In genomic region chr10:95385801-95386203, GRCm38 (mm10) we compare ENCODE assay signal across 14 mouse cellular contexts. TPM values are rescaled to one million over a fixed set of nuclear protein-coding genes. Genes with fewer than 3 reads are reported as not detected.
DNase-seq lines count a peak whose midpoint lies in the region; ATAC-seq and TF ChIP-seq lines count a peak whose summit lies in the region.
"Had no signal": no experiment of that assay in that cellular context is flagged by ENCODE, and none has a peak within 500 bp of the region (broad histone marks: within the 10 kb centered on the region; RNA-seq: fewer than 3 reads in every experiment).

No protein-coding gene starts in this region.

- no peaks in the 10 kb centered on the region for H3K79me2 ChIP-seq in liver, adult 2 months (ENCODE audit: control insufficient read depth, insufficient read depth, low read length)

- no peak for TF ChIP-seq POLR2A in liver, adult 2 months (IDR thresholded peaks at IDR 0.05; ENCODE audit: extremely low read depth, insufficient read depth, low read length)
- no peak for TF ChIP-seq POLR2A in lung, adult 2 months (IDR thresholded peaks at IDR 0.05; ENCODE audit: borderline replicate concordance, extremely low read depth, low read depth, low read length)

- H3K27me3 ChIP-seq in liver, adult 2 months (ENCODE audit: control insufficient read depth, insufficient read depth, low read length): no peaks in the 10 kb centered on the region
- no peaks in the 10 kb centered on the region for H3K27me3 ChIP-seq in liver, embryonic 11.5 days (replicated peaks; ENCODE audit: control insufficient read depth, insufficient read depth, low read length)
- no peaks in the 10 kb centered on the region for H3K27me3 ChIP-seq in stomach, embryonic 16.5 days (ENCODE audit: control insufficient read depth, insufficient read depth, low read length)
- H3K27me3 ChIP-seq: heart, embryonic 15.5 days; limb, embryonic 15.5 days had no signal

- 23% methylated on average over 4 of the region's 4 CpGs for WGBS in liver, adult 2 months
- WGBS in liver, embryonic 11.5 days: 74% methylated on average over 4 of the region's 4 CpGs
- WGBS in lung, adult 2 months: 40% methylated on average over 4 of the region's 4 CpGs
- 51% methylated on average over 4 of the region's 4 CpGs for WGBS in stomach, embryonic 16.5 days

- no peak overlapping the region for H3K4me2 ChIP-seq in liver, embryonic 11.5 days
- H3K4me2 ChIP-seq in stomach, embryonic 16.5 days (ENCODE audit: low read depth, low read length): no peak overlapping the region
- H3K4me2 ChIP-seq: heart, embryonic 15.5 days; limb, embryonic 15.5 days had no signal

- no peak overlapping the region for H3K9ac ChIP-seq in liver, adult 2 months (ENCODE audit: low read depth, low read length)
- H3K9ac ChIP-seq in liver, embryonic 11.5 days (ENCODE audit: low read depth, low read length): no peak overlapping the region
- no peak overlapping the region for H3K9ac ChIP-seq in stomach, embryonic 16.5 days (ENCODE audit: low read length)
- H3K9ac ChIP-seq: heart, embryonic 15.5 days; limb, embryonic 15.5 days had no signal

- intact Hi-C loops in heart, postnatal 25 days (cut with DNase I): no loop called here

- DNase-seq in liver, adult 2 months (ENCODE audit: extremely low read depth, low read depth, low spot score): peak; percentile 85
- DNase-seq in liver, embryonic 11.5 days (ENCODE audit: low spot score): no peak
- DNase-seq in lung, adult 2 months: peak; percentile 43
- no peak for DNase-seq in heart, postnatal 25 days (ENCODE audit: low spot score)
- no peak for DNase-seq in frontal cortex, postnatal 25 days (ENCODE audit: low spot score in 2 of 2)
- DNase-seq: cerebellum, adult 8-10 months; gastrocnemius, postnatal 14 days had no signal

- no peak overlapping the region for H3K27ac ChIP-seq in liver, adult 2 months (replicated peaks; ENCODE audit: insufficient read depth, low read depth, low read length)
- H3K27ac ChIP-seq in liver, embryonic 11.5 days (ENCODE audit: low read depth, low read length): no peak overlapping the region
- H3K27ac ChIP-seq in stomach, embryonic 16.5 days (ENCODE audit: low read length): peak overlapping the region; percentile 30; the same call in 1 of the 2 replicates
- H3K27ac ChIP-seq: heart, embryonic 15.5 days; kidney, postnatal 0 days; limb, embryonic 15.5 days had no signal

- H3K4me1 ChIP-seq in liver, adult 2 months (ENCODE audit: control insufficient read depth, insufficient read depth, low read length): peaks cover 2% of the 10 kb centered on the region; the same call in 1 of the 2 replicates
- H3K4me1 ChIP-seq in liver, embryonic 11.5 days (replicated peaks; ENCODE audit: control insufficient read depth, insufficient read depth, low read length): no peaks in the 10 kb centered on the region
- H3K4me1 ChIP-seq in lung, adult 2 months (ENCODE audit: control insufficient read depth, insufficient read depth, low read length): peaks cover 14% of the 10 kb centered on the region
- H3K4me1 ChIP-seq in stomach, embryonic 16.5 days (ENCODE audit: control insufficient read depth, insufficient read depth, low read length): no peaks in the 10 kb centered on the region

- no peak for ATAC-seq in liver, embryonic 11.5 days (replicated peaks; ENCODE audit: low FRiP score)
- ATAC-seq in common myeloid progenitor, adult 5-6 weeks (replicated peaks; ENCODE audit: low read depth, poor library complexity, severe bottlenecking): peak; percentile 22; the same call in 1 of the 2 replicates
- peak; percentile 60; the same call in 1 of the 2 replicates for ATAC-seq in stomach, embryonic 16.5 days (ENCODE audit: insufficient read depth, low FRiP score)
- ATAC-seq: forebrain, embryonic 16.5 days; hindbrain, embryonic 16.5 days had no signal

- TF ChIP-seq CTCF in liver, adult 2 months (IDR thresholded peaks at IDR 0.05; ENCODE audit: low read depth, low read length): no peak
- TF ChIP-seq CTCF in lung, adult 2 months (IDR thresholded peaks at IDR 0.05; ENCODE audit: insufficient read depth, low read length): no peak

- no peaks in the 10 kb centered on the region for H3K36me3 ChIP-seq in liver, adult 2 months (ENCODE audit: control insufficient read depth, insufficient read depth, low read length)
- no peaks in the 10 kb centered on the region for H3K36me3 ChIP-seq in liver, embryonic 11.5 days (ENCODE audit: control insufficient read depth, insufficient read depth, low read length)
- H3K36me3 ChIP-seq in stomach, embryonic 16.5 days (ENCODE audit: control insufficient read depth, insufficient read depth, low read length): no peaks in the 10 kb centered on the region
- H3K36me3 ChIP-seq: heart, embryonic 15.5 days; limb, embryonic 15.5 days had no signal

- no peak overlapping the region for H3K4me3 ChIP-seq in liver, adult 2 months (ENCODE audit: insufficient read depth, low read depth, low read length)
- H3K4me3 ChIP-seq in liver, embryonic 11.5 days (ENCODE audit: low read depth, low read length): no peak overlapping the region
- H3K4me3 ChIP-seq in lung, adult 2 months (replicated peaks; ENCODE audit: extremely low read depth, low read depth, low read length): no peak overlapping the region
- no peak overlapping the region for H3K4me3 ChIP-seq in stomach, embryonic 16.5 days (replicated peaks; ENCODE audit: low read length)
- H3K4me3 ChIP-seq: heart, embryonic 15.5 days; limb, embryonic 15.5 days had no signal

- H3K9me3 ChIP-seq in liver, embryonic 11.5 days (ENCODE audit: control insufficient read depth, low read length): no peaks in the 10 kb centered on the region
- H3K9me3 ChIP-seq in stomach, embryonic 16.5 days (replicated peaks; ENCODE audit: control insufficient read depth, low read length): no peaks in the 10 kb centered on the region
- H3K9me3 ChIP-seq: heart, embryonic 15.5 days; limb, embryonic 15.5 days had no signal

RNA-seq across cellular contexts. Expression of gene Socs2, which starts 31.2 kb away (rescaled TPM):
- 5.3 and 12.3 TPM in 2 replicates for total RNA-seq in liver, adult 2 months (2014; rRNA removed)
- polyA plus RNA-seq in liver, adult 2 months (2012; rRNA removed): 20.0 and 53.8 TPM in 2 replicates
- polyA plus RNA-seq in liver, embryonic 11.5 days (2014; fragmentation: Nextera tagmentation; extraction: Ambion mirVana): 19.4 and 21.1 TPM in 2 replicates
- total RNA-seq in common myeloid progenitor, adult 5-6 weeks (2017): 0.87 TPM in 1 of 2 replicates, not detected in the other
- polyA plus RNA-seq in lung, adult 2 months (2012; rRNA removed): 83.1 and 140 TPM in 2 replicates
- 24.3 and 27.0 TPM in 2 replicates for polyA plus RNA-seq in stomach, embryonic 16.5 days (2015; fragmentation: Nextera tagmentation; extraction: Ambion mirVana)
- 10 to 100 TPM; 46.3 to 59.1 TPM for total RNA-seq in heart, postnatal 25 days (2021)

Comparison
In these comparisons a context has a peak if more than half of its experiments do, and no peak if none do; other contexts are left out.
1. DNase-seq: peak in liver, adult 2 months (single experiment) and lung, adult 2 months (single experiment); none in liver, embryonic 11.5 days (single experiment), heart, postnatal 25 days (single experiment) and frontal cortex, postnatal 25 days (0 of 2).